Mouse (Mus musculus) small intestine, adult 2 months (tissue): ENCODE results near the gene Sytl1.

Source experiments
- CTCF ChIP-seq: fragments of 200-500 bp; IDR thresholded peaks from 2 replicates; pipeline ENCODE4 v1.5.1; 2012; ENCODE audit warnings: low read depth, mild to moderate bottlenecking, control low read depth, inconsistent platforms, low read length, moderate library complexity, mixed read lengths; ENCODE audit not compliant: insufficient replicate concordance, insufficient read length; ENCODE audit errors: extremely low read depth
- POLR2A ChIP-seq: fragments of 200-500 bp; IDR thresholded peaks from 2 replicates; pipeline ENCODE4 v1.6.1; 2012; ENCODE audit warnings: low read depth, mild to moderate bottlenecking, control low read depth, inconsistent platforms, low read length, moderate library complexity

DNA sequence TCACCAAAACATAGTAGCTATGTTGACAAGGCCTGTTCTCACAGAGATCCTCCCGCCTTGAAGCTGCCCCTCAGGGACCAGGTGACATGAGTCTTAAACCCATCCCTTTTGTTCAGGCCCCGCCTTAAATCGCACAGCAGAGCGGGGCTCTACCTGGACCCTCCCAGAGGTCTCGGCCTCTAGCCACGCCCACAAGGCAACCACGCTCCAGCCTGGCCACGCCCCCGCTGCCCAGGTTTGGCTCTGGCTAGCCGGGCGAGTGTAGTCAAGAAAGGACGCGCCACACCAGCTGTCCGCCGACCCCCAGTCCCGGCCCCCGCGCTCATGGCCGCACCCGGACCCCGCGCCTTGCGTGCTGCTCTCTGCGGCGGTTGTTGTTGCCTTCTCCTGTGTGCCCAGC, 42.3 kb downstream of the Sytl1 start:
- TF ChIP-seq POLR2A: no peak
- no peak for TF ChIP-seq CTCF
